Mouse (Mus musculus) C2C12 (cell line): ENCODE measurements at regions not wholly inside any gene's neighbourhood (a gene's known extent, or its start where the extent isn't known, plus 50 kb on each side); places are given as distances from the start of the nearest gene placed in this dataset.

Experiments used
- CEBPB ChIP-seq: IDR thresholded peaks from one replicate; pipeline ENCODE4 v1.6.1; 2011; ENCODE audit warnings: low read depth, mild to moderate bottlenecking, control low read depth, moderate library complexity
- CTCF ChIP-seq: IDR thresholded peaks from one replicate; pipeline ENCODE4 v1.5.1; 2011; ENCODE audit not compliant: control insufficient read depth, insufficient read depth, insufficient read length

GRCm38 (mm10) chr3:9347446-9347860 is 262.4 kb downstream of the Zfp704 start:
- TF ChIP-seq CEBPB, result no peak
- TF ChIP-seq CTCF, result no peak
